Mouse (Mus musculus): ENCODE data around the gene Sap30bp.

DNA sequence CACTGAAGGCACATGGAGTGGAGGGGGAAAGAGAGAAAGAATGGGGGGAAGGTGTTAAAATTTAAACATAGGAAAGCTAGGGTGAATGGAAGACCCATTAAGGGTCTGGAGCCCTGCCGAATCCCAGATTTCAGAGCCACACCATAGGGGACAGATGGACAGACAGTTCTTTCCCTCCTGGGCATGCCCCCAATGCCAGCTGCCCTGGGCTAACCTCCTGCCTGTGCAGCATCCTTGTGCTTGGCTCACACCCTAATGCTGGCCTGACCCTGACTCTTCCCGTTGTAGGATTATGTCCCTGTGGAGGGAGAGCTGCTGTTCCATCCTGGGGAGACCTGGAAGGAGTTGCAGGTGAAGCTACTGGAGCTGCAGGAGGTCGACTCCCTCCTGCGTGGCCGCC lies 64.6 kb downstream of the Sap30bp start:
- TF ChIP-seq CTCF (IDR thresholded peaks at IDR 0.05; ENCODE audit: low read depth): no peak
- no peak for TF ChIP-seq EP300 (IDR thresholded peaks at IDR 0.05; ENCODE audit: low read depth)

Data from liver, embryonic 14.5 days (tissue).